Mouse (Mus musculus) hindbrain, embryonic 14.5 days (tissue): ENCODE measurements around the gene Wnt9a. TPM values are rescaled to one million over a fixed set of nuclear protein-coding genes. Genes with fewer than 3 reads are reported as not detected.

Experiments
- ATAC-seq: fragments of 200-750 bp; cut with Nextera tagmentation; 2 replicates; pipeline ENCODE4 v1.8.0; 2017; ENCODE audit warnings: moderate number of reproducible peaks, mild to moderate bottlenecking, moderate TSS enrichment, moderate library complexity; ENCODE audit not compliant: low FRiP score
- DNase-seq: peaks from one replicate; pipeline ENCODE4 v3.0.0-alpha.2; 2015; ENCODE audit warnings: low spot score
- H3K27ac ChIP-seq: fragments of 300-500 bp; sonication (generic); 2 replicates; pipeline ENCODE4 v1.5.1; 2014; ENCODE audit warnings: mild to moderate bottlenecking, moderate library complexity
- H3K27me3 ChIP-seq: fragments of 300-500 bp; sonication (generic); 2 replicates; pipeline ENCODE4 v1.6.1; 2014; ENCODE audit warnings: mild to moderate bottlenecking, low read length, mixed read lengths; ENCODE audit not compliant: control insufficient read depth, insufficient read depth
- H3K36me3 ChIP-seq: fragments of 300-500 bp; sonication (generic); replicated peaks from 2 replicates; pipeline ENCODE4 v1.6.1; 2014; ENCODE audit not compliant: control insufficient read depth, insufficient read depth
- H3K4me1 ChIP-seq: fragments of 300-500 bp; sonication (generic); replicated peaks from 2 replicates; pipeline ENCODE4 v1.6.1; 2014; ENCODE audit warnings: antibody characterized with exemption, low read length, mixed read lengths; ENCODE audit not compliant: control insufficient read depth, insufficient read depth
- H3K4me2 ChIP-seq: fragments of 300-500 bp; sonication (generic); replicated peaks from 2 replicates; pipeline ENCODE4 v1.6.1; 2014; ENCODE audit warnings: mild to moderate bottlenecking, moderate library complexity
- H3K4me3 ChIP-seq: fragments of 300-500 bp; sonication (generic); replicated peaks from 2 replicates; pipeline ENCODE4 v1.5.1; 2014; ENCODE audit warnings: mild to moderate bottlenecking, low read length
- H3K9ac ChIP-seq: fragments of 300-500 bp; sonication (generic); 2 replicates; pipeline ENCODE4 v1.6.1; 2014
- H3K9me3 ChIP-seq: fragments of 300-500 bp; sonication (generic); 2 replicates; pipeline ENCODE4 v1.6.1; 2016; ENCODE audit warnings: low read length; ENCODE audit not compliant: control insufficient read depth
- WGBS: fragments of 180-500 bp; shearing (Covaris S2); extraction: QIAGEN DNeasy Blood & Tissue Kit; methylation state at CpG from one replicate; pipeline ENCODE4 v1.1.7; 2014; 5-methylcytosine and 5-hydroxymethylcytosine counted together
- polyA plus RNA-seq: library from polyadenylated mRNA; unstranded; fragments of >200 nt; fragmentation: Nextera tagmentation; extraction: Ambion mirVana; gene quantifications from 2 replicates; pipeline ENCODE4 v1.2.1, GENCODE M21; 2014

Wnt9a gene
- polyA plus RNA-seq, 1 experiment from 2014 or later, result 2.1 TPM

DNA sequence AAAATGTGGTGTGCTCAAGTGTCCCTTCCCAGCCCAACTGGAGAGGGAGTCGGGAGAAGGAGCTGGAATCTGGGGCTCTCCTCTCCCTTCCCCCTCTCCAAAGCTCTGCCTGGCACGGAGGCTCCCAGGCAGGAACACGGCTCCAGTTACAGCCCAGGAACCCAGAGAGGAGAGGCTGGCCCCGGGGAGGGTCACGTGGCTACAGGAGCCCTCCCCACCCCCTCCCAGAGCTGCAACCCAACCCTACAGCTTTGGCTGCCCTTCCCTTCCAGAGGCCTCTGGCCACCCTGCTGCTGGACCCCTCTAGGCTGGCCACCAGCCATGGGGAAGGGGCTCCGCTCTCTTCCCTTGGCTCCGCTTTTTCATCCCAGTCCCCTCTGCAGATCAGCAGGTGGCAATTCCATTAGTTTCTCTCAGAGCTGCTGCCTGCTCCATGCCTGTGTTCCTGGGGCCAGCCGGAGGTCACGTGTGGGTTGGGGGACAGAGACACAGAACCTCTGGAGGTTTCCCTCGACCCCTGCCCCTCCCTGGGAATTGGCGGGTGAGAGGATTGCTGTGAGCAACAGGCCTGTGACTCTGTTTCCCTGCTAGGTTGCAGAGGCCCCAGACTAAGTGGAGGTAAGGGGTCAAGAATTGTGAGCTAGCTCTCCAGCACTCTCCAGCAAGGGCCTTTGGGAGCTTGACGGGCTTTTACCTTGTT is 2.5 kb downstream of the Wnt9a start:
- Histone ChIP-seq H3K27ac (peak overlapping the region; percentile 62; the same call in 1 of the 2 replicates), H3K27me3 (peaks cover 54% of the 10 kb centered on the region), H3K4me3 (0 out of 2 replicates have a peak overlapping the region, but pooled peaks have one; percentile 58), H3K4me1 (peaks cover 29% of the 10 kb centered on the region; the same call in 1 of the 2 replicates), H3K9me3 (no peaks in the 10 kb centered on the region), H3K36me3 (no peaks in the 10 kb centered on the region), H3K9ac (no peak overlapping the region), H3K4me2 (peak overlapping the region; percentile 86)
- ATAC-seq, result peak; percentile 28; the same call in 1 of the 2 replicates
- no peak for DNase-seq
- 9% methylated on average over 12 of the region's 12 CpGs for WGBS

GRCm38 (mm10) chr11:59309976-59310375 is 3.2 kb downstream of the Wnt9a start:
- H3K4me3 ChIP-seq, result no peak overlapping the region
- peaks cover 47% of the 10 kb centered on the region for H3K27me3 ChIP-seq
- DNase-seq (peak; percentile 44), ATAC-seq (no peak)
- H3K9me3 ChIP-seq, result no peaks in the 10 kb centered on the region
- 36% methylated on average over 8 of the region's 8 CpGs for WGBS
- no peak overlapping the region for H3K9ac ChIP-seq
- H3K4me1 ChIP-seq, result peaks cover 29% of the 10 kb centered on the region; the same call in 1 of the 2 replicates
- no peaks in the 10 kb centered on the region for H3K36me3 ChIP-seq
- no peak overlapping the region for H3K4me2 ChIP-seq
- peak overlapping the region; percentile 62; the same call in 1 of the 2 replicates for H3K27ac ChIP-seq

DNA sequence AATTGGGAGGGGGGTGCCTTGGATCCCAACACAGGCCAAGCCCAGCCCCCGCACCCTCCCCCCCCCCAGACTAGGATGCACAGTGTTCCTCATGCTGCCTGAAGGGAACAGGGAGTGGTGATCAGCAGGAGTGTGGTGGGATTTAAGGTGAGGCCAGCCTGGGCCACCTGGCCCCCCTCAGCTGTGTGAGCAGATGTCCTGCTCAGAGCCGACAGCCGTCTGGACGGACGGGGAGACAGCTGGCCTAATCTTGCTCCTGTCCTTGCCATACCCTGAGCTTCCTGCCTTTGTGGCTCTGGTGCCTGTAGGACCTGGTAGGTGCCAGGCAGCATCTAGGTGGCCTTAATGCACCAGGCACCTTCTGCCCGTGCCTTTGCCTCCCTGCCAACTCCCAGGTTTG is 5.3 kb downstream of the Wnt9a start:
- DNase-seq, result no peak
- Histone ChIP-seq H3K27me3 (peaks cover 30% of the 10 kb centered on the region), H3K4me1 (peaks cover 26% of the 10 kb centered on the region; the same call in 1 of the 2 replicates), H3K36me3 (no peaks in the 10 kb centered on the region), H3K9me3 (no peaks in the 10 kb centered on the region), H3K9ac (no peak overlapping the region), H3K27ac (no peak overlapping the region), H3K4me2 (no peak overlapping the region), H3K4me3 (no peak overlapping the region)
- no peak for ATAC-seq
- WGBS, result 67% methylated on average over 6 of the region's 6 CpGs

- H3K4me3 ChIP-seq, result no peak overlapping the region
- no peak overlapping the region for H3K9ac ChIP-seq
- ATAC-seq (no peak), DNase-seq (no peak)
- WGBS, result 49% methylated on average over 8 of the region's 8 CpGs
- H3K27me3 ChIP-seq, result peaks cover 25% of the 10 kb centered on the region
- peaks cover 21% of the 10 kb centered on the region; the same call in 1 of the 2 replicates for H3K4me1 ChIP-seq
- H3K27ac ChIP-seq, result no peak overlapping the region
- no peaks in the 10 kb centered on the region for H3K9me3 ChIP-seq
- no peaks in the 10 kb centered on the region for H3K36me3 ChIP-seq
- H3K4me2 ChIP-seq, result no peak overlapping the region
Observed at GRCm38 (mm10) chr11:59312501-59312900, 5.8 kb downstream of the Wnt9a start.

DNA sequence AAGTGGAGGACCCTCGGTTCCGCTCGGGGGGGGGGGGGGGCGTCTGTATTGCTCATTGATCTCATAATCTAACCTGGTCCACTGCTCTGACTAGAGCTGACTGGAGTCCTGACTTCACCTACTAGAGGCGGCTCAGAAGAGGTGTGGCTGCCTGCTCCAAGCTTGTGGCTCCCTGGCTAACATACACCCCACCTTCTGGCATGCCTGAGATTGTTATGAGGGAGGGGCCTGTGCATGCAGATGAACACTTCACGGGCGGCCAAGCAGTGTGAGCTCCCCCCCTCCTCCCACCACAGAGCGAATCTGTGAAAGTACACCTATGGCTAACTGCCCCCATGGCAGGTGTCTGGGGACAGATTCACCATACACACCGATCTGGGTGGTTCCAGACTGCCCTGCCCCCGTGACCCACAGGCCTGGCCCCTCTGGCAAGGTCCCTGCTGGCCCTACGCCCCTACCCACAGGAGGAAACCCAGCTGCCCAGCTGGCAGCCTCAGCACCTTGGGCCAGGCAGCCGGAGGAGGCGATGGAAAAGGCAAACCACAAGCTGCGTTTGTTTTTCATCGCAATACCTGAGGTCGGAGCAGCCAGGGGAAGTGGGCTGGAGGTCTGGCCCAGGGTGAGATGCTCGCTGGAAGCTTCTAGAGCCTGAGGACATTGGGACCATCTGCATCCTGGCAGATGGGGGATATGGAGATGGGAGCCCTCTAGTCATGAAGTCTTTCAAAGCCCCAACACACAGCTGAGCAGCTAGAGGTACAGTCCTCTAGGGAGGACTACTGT is 6.5 kb downstream of the Wnt9a start:
- H3K27me3 ChIP-seq, result peaks cover 18% of the 10 kb centered on the region
- WGBS, result 61% methylated on average over 17 of the region's 17 CpGs
- H3K4me3 ChIP-seq, result no peak overlapping the region
- no peak for DNase-seq
- H3K9me3 ChIP-seq, result no peaks in the 10 kb centered on the region
- H3K36me3 ChIP-seq, result no peaks in the 10 kb centered on the region
- H3K4me2 ChIP-seq, result no peak overlapping the region
- no peak overlapping the region for H3K9ac ChIP-seq
- ATAC-seq, result no peak
- no peak overlapping the region for H3K27ac ChIP-seq
- H3K4me1 ChIP-seq, result peaks cover 15% of the 10 kb centered on the region; the same call in 1 of the 2 replicates

- ATAC-seq (0 out of 2 replicates have a peak, but pooled peaks have one; percentile 17), DNase-seq (no peak)
- no peaks in the 10 kb centered on the region for H3K9me3 ChIP-seq
- no peak overlapping the region for H3K4me2 ChIP-seq
- H3K9ac ChIP-seq, result no peak overlapping the region
- H3K4me3 ChIP-seq, result no peak overlapping the region
- H3K27ac ChIP-seq, result no peak overlapping the region
- no peaks in the 10 kb centered on the region for H3K36me3 ChIP-seq
- 65% methylated on average over 11 of the region's 11 CpGs for WGBS
- peaks cover 13% of the 10 kb centered on the region; the same call in 1 of the 2 replicates for H3K4me1 ChIP-seq
- peaks cover 11% of the 10 kb centered on the region for H3K27me3 ChIP-seq
Observed at GRCm38 (mm10) chr11:59313944-59314343, 7.2 kb downstream of the Wnt9a start.

DNA sequence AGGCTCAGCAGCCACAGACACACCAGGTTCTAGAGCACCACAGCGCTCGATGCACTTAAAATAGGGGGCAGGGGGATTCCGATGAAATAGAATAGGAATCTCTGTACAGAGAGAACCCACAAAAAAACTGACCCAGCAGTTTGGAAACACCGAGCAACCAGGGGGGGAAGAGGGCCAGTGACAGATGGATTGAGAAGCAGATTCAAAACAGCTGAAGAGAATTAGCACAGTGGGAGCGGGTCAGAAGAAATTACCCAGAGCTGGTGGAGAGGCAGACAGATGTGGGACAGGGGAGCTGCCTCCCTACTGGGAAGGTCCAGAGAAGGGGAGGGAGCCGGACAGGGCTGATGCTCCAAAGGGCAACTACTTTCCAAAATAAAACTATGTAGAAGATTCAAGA is 9.8 kb downstream of the Wnt9a start:
- Histone ChIP-seq H3K4me1 (0 out of 2 replicates have a peak, but pooled peaks cover 13% of the 10 kb centered on the region), H3K4me2 (no peak overlapping the region), H3K4me3 (no peak overlapping the region), H3K9ac (no peak overlapping the region), H3K27ac (no peak overlapping the region), H3K27me3 (no peaks in the 10 kb centered on the region), H3K36me3 (no peaks in the 10 kb centered on the region), H3K9me3 (no peaks in the 10 kb centered on the region)
- ATAC-seq, result no peak
- no peak for DNase-seq
- WGBS, result 71% methylated on average over 6 of the region's 6 CpGs

DNA sequence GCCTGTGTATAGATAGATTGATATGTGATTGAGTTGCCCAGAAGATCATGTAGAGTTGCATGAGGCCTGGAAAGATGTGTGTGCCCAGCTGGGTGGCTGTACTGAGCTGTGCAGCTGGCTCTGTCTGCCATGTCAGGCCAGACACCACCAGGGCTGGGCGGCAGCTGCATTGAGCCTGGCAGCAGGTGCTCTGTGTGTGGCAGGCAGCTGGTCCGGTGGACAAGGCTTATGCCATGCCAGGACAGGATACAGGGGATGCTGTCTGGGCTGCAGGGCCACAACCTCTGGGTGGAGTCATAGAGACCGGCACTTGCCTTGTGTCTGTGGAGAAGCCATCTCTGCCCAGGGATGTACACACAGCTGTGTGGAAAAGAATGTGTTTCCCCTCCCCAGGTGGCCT is 16.3 kb downstream of the Wnt9a start:
- H3K9ac ChIP-seq, result no peak overlapping the region
- H3K36me3 ChIP-seq, result no peaks in the 10 kb centered on the region
- H3K4me1 ChIP-seq, result no peaks in the 10 kb centered on the region
- no peak overlapping the region for H3K4me2 ChIP-seq
- WGBS, result 76% methylated on average over 3 of the region's 3 CpGs
- H3K9me3 ChIP-seq, result no peaks in the 10 kb centered on the region
- no peak for ATAC-seq
- no peaks in the 10 kb centered on the region for H3K27me3 ChIP-seq
- H3K27ac ChIP-seq, result no peak overlapping the region
- DNase-seq, result no peak
- H3K4me3 ChIP-seq, result no peak overlapping the region

- Histone ChIP-seq H3K4me1 (peaks cover 6% of the 10 kb centered on the region), H3K9me3 (no peaks in the 10 kb centered on the region), H3K36me3 (no peaks in the 10 kb centered on the region), H3K27me3 (no peaks in the 10 kb centered on the region), H3K9ac (no peak overlapping the region), H3K27ac (no peak overlapping the region), H3K4me3 (no peak overlapping the region), H3K4me2 (no peak overlapping the region)
- DNase-seq (no peak), ATAC-seq (no peak)
- 82% methylated on average over 5 of the region's 5 CpGs for WGBS
Observed at GRCm38 (mm10) chr11:59324777-59325176, 18.0 kb downstream of the Wnt9a start.
